Mouse (Mus musculus) ES-E14 (cell line): ENCODE measurements around the gene Cfap45.

ENCODE experiments used
- HCFC1 ChIP-seq: IDR thresholded peaks from 2 replicates; pipeline ENCODE4 v1.6.1; 2012; ENCODE audit warnings: low read length, inconsistent platforms, borderline replicate concordance; ENCODE audit not compliant: insufficient read depth
- MAFK ChIP-seq: IDR thresholded peaks from 2 replicates; pipeline ENCODE4 v1.6.1; 2014; ENCODE audit warnings: mild to moderate bottlenecking, low read depth, low read length, inconsistent platforms; ENCODE audit not compliant: insufficient read depth
- ZNF384 ChIP-seq: IDR thresholded peaks from 2 replicates; pipeline ENCODE4 v1.6.1; 2012; ENCODE audit warnings: low read depth, low read length, inconsistent platforms

DNA sequence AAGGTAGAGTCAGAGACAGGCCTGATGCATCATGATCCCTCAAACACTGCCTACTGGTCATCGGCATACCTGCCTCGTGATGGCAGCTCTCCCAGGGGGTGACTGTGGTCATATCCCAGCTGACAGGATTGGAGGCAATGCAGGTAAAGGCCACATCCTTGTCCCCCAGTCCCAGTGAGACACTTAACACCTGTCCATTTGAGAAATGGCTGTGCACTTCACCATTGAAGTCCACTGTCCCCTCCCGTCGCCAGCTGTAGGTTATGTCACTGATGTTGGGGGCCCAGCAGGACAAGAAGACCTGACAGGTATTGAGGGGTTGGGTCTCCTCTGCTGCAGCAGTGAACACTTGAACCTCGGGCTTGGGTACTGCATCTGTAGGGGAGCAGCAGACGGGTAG is 63.7 kb downstream of the Cfap45 start:
- no peak for TF ChIP-seq HCFC1
- TF ChIP-seq MAFK, result no peak
- TF ChIP-seq ZNF384, result no peak
